Mouse (Mus musculus) cerebellum, postnatal 25 days (tissue): ENCODE data around the gene Prickle2.

Experiments
- DNase-seq, 2 experiments: peaks; one replicate each; pipeline ENCODE4 v3.0.0; 2021; ENCODE audit warnings: mixed read lengths in 2 of 2

The Prickle2 gene

DNA sequence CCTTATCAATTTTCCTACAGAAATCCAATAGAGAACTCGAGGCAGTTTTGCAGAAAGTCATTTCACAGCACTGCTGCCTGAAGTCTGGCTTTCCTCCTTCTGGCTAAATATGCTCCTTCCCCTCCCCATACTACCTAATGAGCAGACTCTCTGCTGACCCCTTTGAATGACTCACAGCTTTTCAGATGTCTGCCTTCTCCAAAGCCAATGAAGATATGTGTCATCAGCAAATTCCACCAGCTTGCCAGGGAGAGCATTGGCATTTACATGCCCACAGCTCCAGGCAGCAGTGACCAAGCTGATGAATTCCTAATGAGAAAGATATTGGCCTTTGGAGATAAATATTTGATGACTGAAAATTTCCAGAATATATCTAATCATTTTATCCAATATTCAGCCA lies 121.9 kb downstream of the Prickle2 start:
- no peak for DNase-seq

DNA sequence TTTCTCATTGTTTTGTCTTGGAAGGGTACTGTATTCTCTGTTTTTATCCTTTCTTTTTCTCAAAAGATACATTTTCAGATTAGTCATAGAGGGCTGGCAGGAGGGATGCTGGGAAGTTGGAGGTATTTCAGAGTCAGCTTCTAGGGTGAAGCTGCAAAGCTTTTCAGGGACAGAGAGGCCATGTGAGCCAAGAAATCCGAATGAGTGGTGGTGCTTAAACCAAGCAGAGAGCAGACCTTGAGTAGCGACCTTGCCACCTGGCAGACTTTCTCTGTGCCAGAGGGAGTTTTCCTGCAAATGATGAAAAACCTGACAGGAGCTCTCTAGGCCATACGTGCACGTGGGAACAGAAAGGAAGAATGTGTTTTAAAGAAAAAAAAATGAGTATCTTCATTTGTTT lies 130.7 kb downstream of the Prickle2 start:
- DNase-seq, result peak; percentile 17 to 29

GRCm38 (mm10) chr6:92572139-92572538 lies 133.8 kb downstream of the Prickle2 start:
- no peak for DNase-seq

- DNase-seq, result no peak
Measured at GRCm38 (mm10) chr6:92570090-92570489, 135.9 kb downstream of the Prickle2 start.

DNA sequence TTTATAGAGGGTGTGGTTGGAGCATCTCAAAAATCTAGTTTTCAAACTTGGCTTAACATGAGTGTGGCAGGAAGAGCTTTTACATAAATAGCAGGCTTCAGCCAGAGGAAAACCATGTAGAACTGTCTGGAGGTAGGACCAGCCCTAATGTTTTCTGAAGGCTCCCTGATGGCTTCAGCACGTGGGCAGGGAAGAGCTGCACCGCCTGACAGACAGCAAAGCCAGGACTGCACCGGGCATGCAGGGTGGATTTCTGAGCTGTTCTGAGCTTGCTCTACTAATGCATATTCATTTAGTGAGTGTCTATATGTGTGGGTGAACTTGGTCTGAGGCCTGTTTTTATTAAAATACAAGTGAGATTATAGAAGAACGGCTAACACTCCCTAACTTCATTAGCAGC lies 136.7 kb downstream of the Prickle2 start:
- no peak for DNase-seq

- DNase-seq, result no peak
Measured at GRCm38 (mm10) chr6:92559261-92559660, 146.7 kb downstream of the Prickle2 start.

GRCm38 (mm10) chr6:92555675-92556074 lies 150.3 kb downstream of the Prickle2 start:
- no peak for DNase-seq

DNA sequence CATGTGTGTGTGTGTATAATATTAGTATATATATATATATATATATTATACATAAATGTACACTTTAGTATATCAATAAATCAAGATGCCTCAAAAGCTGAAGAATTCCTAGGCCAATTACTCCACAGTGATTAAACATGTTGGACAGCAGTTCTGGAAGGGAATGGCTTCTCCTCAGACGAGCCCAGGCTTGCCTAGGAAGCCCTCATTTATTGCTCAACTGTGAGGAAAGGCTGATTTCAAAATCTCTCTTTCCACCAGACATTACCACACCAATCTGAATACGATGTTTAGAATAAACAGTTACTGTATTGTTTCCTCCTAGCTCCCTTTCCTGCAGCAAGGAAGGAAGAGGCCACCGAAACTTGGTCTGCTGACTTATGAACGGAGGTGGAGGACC lies 152.9 kb downstream of the Prickle2 start:
- no peak for DNase-seq

DNA sequence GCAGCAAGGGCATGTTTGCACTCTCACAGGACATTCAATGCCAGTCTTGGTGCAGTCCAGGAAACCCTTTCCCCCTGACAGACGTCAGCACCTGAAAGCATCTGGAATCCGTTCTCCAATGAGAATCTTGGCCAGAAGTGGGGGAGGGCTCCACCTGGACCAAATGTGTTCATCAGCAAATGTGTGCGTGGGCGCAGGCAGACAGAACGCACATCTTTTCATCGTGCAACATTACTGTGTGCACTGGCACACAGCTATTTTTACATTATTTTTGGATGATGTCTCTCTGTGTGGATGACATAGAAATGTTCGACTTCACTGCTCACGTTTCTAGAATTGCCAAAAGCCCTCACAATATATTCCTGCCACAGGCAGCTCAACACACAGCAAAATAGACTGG lies 156.7 kb downstream of the Prickle2 start:
- DNase-seq, result no peak

DNA sequence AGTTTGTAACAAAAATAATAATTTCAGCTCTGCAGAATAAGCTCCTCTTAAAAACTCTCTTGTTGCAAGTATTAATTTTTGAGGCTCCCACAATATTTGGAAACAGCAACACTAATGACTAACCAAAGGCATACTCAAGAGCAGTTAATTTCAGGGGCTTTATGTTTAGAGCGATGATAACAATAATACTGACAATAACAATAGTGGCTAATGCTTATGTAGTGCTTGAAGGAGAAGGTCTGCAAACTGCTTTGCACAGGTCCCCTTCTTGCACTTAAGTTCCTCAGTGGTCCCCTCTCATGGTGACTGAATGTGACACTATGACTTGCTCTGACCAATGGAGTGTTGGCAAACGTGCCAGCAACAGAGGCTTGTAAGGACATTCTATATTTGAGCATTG lies 160.8 kb downstream of the Prickle2 start:
- DNase-seq, result no peak

GRCm38 (mm10) chr6:92543825-92544224 lies 162.1 kb downstream of the Prickle2 start:
- no peak for DNase-seq

DNA sequence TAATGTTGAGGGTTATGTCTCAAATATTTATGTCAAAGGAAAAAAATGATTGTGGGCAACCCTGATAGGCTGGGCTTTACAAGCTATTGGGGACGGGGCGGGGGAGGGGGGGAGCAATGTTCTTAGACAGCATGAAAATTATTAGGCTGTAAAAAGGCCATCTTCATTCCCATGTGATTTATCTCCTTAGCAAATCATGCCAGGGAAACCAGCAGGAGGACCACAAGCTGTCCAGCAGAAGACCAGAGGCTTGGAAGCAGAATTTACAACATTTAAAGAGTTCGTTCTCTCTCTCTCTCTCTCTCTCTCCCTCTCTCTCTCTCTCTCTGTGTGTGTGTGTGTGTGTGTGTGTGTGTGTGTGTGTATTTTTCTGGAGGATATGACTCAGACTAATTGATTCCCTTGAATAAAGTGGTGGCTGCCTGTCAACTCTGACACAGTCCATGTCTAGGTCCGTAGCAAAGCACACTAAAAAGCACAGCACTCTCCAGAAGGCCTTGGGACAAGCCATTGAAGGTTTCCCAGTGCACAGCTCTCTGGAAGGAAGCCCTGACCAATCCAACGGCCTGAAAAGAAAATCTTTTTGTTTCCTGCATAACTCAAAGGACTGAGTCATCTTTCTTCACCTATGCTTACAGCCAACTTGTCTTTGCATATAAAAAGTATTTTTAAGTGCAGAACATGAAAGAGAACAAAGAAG lies 163.4 kb downstream of the Prickle2 start:
- DNase-seq, result no peak

- DNase-seq, result peak; percentile 14 to 20
Measured at GRCm38 (mm10) chr6:92534226-92535031, 171.5 kb downstream of the Prickle2 start.

DNA sequence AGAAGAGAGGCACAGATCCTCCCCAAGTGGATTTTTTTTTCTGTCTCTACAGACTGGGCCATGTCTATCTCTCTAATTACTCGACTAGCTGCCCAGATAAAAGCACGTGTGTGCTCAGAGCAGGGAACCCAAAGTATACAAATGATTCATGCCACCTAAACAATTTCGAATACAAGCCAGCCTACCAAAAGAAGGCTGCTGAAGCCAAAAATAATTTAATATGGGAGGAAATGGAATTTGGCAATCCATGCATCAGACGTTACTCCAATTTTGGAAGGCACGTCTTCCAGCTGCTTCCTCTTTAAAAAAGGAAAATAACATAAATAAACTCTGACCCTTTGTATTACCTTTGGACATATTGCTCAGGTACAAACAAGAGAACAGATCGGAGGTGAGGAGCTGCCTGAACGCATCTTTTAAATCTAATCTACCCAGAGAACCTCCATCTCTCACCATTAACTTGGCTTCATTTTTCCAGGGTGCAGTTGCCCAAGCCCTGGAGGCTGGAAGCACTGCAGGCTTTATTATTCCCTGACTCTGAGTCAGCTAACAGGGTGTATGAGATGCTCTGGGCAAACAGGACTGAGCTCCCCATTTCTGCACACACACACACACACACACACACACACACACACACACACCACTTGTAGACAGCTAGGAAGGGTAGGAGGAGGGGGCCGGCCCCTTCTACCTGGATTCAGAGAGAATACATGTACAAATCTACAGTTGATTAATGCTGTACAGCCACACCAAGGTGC lies 172.5 kb downstream of the Prickle2 start:
- no peak for DNase-seq

DNA sequence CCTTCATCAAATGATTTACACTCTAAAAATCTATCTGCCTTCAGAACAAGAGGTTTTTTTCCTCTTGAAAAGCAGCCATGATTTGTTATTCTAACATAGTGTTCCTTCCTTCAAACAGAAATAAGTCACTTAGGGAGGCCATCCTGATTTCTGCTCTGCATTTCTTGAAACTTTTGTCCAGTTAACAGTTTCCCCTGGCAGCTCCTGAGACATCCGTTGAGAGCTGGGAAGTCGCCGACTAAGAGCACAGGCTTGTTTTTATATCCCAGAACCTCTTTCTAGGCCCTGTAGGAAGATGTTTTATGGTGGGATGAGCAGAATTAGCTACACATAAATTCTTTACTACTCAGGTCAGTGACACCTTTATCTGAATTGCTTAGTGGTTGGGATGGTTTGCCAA lies 173.1 kb downstream of the Prickle2 start:
- DNase-seq, result no peak

DNA sequence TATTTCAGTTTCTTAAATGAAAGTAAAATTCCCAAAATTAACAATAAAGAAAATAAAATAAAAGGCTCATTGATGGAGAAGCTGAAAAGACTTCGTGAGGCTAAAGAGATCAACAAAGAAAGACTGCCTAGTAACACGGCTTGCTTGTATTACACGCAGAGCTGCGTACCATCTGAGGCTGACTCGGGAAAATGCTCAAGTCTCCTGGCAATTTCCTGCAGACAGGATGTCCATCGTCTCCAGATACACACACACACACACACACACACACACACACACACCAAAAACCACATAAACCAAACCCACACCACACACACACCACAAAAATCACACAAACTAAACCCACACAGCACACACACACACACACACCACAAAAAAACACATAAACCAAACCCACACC lies 173.6 kb downstream of the Prickle2 start:
- no peak for DNase-seq

GRCm38 (mm10) chr6:92526212-92526611 lies 179.7 kb downstream of the Prickle2 start:
- no peak for DNase-seq

DNA sequence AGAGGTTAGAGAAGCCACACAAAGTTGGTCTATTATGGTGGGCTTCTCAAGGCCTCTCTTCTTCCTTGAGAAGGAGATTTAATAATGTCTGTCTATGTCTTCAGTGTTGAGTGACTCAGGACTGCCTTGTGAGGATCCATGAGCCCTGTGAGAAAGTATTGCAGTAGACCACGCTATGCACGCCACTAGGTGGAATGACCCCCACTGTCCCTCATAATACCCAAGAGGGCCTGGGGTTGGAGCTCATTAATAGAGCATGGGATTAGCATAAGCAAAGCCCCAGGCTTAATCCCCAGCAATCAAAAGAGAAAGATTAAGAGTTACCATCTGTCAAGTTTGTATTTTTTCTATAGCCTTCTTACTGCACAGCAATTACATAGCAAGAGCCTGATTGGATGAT lies 180.3 kb downstream of the Prickle2 start:
- no peak for DNase-seq

GRCm38 (mm10) chr6:92521526-92522075 lies 184.4 kb downstream of the Prickle2 start:
- DNase-seq, result peak; percentile 76 to 84

GRCm38 (mm10) chr6:92520088-92520875 lies 185.7 kb downstream of the Prickle2 start:
- no peak for DNase-seq

GRCm38 (mm10) chr6:92518438-92518968 lies 187.5 kb downstream of the Prickle2 start:
- DNase-seq, result no peak

DNA sequence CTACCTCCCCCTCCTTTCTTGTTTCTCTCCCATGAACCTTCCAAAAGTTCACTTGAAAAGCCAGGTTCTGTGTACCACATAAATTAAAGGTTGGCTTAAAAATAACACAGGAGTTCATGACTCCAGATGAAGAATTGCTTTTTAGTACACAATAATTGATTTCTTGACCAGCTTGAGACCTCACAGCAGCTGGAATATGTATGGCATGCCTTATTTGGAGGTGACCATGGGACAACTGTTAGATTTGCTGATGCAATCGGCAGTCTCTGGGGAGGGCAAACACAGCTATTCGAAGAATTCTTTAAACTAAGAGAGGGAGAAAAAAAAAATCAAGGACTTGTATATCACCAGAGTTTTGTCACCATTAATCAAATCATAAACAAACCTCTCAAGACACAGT lies 189.0 kb downstream of the Prickle2 start:
- no peak for DNase-seq
